Mouse (Mus musculus): ENCODE measurements around the gene Akap11. TPM values are rescaled to one million over a fixed set of nuclear protein-coding genes. Genes with fewer than 3 reads are reported as not detected.

Akap11 gene
- total and polyA plus RNA-seq, 2 experiments from 2014 or later, result 32.9 to 117 TPM

- Histone ChIP-seq H3K4me1 (ENCODE audit: insufficient read depth) (peaks cover 5% of the 10 kb centered on the region; the same call in 1 of the 2 replicates), H3K27ac (ENCODE audit: low read depth, low read length) (no peak overlapping the region), H3K9me3 (ENCODE audit: low read length) (no peaks in the 10 kb centered on the region), H3K27me3 (ENCODE audit: insufficient read depth, low read length) (no peaks in the 10 kb centered on the region), H3K36me3 (ENCODE audit: insufficient read depth) (no peaks in the 10 kb centered on the region), H3K4me2 (ENCODE audit: low read depth) (no peak overlapping the region), H3K4me3 (ENCODE audit: low read depth, low read length) (no peak overlapping the region), H3K9ac (no peak overlapping the region)
- TF ChIP-seq CTCF (IDR thresholded peaks at IDR 0.05; ENCODE audit: low read depth), result no peak
- WGBS, result 87% methylated on average over 8 of the region's 8 CpGs
- ATAC-seq (no peak), DNase-seq (no peak)
Observed at GRCm38 (mm10) chr14:78528461-78529425, 7.9 kb downstream of the Akap11 start.

GRCm38 (mm10) chr14:78526907-78527306 is 9.7 kb downstream of the Akap11 start:
- peaks cover 2% of the 10 kb centered on the region; the same call in 1 of the 2 replicates for H3K4me1 ChIP-seq (ENCODE audit: insufficient read depth)
- H3K27ac ChIP-seq (ENCODE audit: low read depth, low read length), result no peak overlapping the region
- DNase-seq, result no peak
- no peaks in the 10 kb centered on the region for H3K27me3 ChIP-seq (ENCODE audit: insufficient read depth, low read length)
- TF ChIP-seq CTCF (IDR thresholded peaks at IDR 0.05; ENCODE audit: low read depth), result no peak
- H3K4me3 ChIP-seq (ENCODE audit: low read depth, low read length), result no peak overlapping the region
- no peak overlapping the region for H3K4me2 ChIP-seq (ENCODE audit: low read depth)
- H3K9me3 ChIP-seq (ENCODE audit: low read length), result no peaks in the 10 kb centered on the region
- H3K36me3 ChIP-seq (ENCODE audit: insufficient read depth), result no peaks in the 10 kb centered on the region
- ATAC-seq, result no peak
- H3K9ac ChIP-seq, result no peak overlapping the region
- 85% methylated on average over 6 of the region's 6 CpGs for WGBS

GRCm38 (mm10) chr14:78526475-78526874 is 10.1 kb downstream of the Akap11 start:
- H3K4me3 ChIP-seq (ENCODE audit: low read depth, low read length), result no peak overlapping the region
- H3K36me3 ChIP-seq (ENCODE audit: insufficient read depth), result peaks cover 4% of the 10 kb centered on the region; the same call in 1 of the 2 replicates
- ATAC-seq, result no peak
- no peaks in the 10 kb centered on the region for H3K4me1 ChIP-seq (ENCODE audit: insufficient read depth)
- H3K27me3 ChIP-seq (ENCODE audit: insufficient read depth, low read length), result no peaks in the 10 kb centered on the region
- TF ChIP-seq CTCF (IDR thresholded peaks at IDR 0.05; ENCODE audit: low read depth), result no peak
- no peak overlapping the region for H3K4me2 ChIP-seq (ENCODE audit: low read depth)
- no peak overlapping the region for H3K27ac ChIP-seq (ENCODE audit: low read depth, low read length)
- 81% methylated on average over 3 of the region's 3 CpGs for WGBS
- no peak for DNase-seq
- H3K9ac ChIP-seq, result no peak overlapping the region
- no peaks in the 10 kb centered on the region for H3K9me3 ChIP-seq (ENCODE audit: low read length)

- H3K27ac ChIP-seq (ENCODE audit: low read depth, low read length), result no peak overlapping the region
- 99% methylated on average over 3 of the region's 3 CpGs for WGBS
- no peak overlapping the region for H3K4me3 ChIP-seq (ENCODE audit: low read depth, low read length)
- DNase-seq (no peak), ATAC-seq (peak; percentile 16; the same call in 1 of the 2 replicates)
- H3K4me2 ChIP-seq (ENCODE audit: low read depth), result no peak overlapping the region
- no peak for TF ChIP-seq CTCF (IDR thresholded peaks at IDR 0.05; ENCODE audit: low read depth)
- H3K27me3 ChIP-seq (ENCODE audit: insufficient read depth, low read length), result no peaks in the 10 kb centered on the region
- H3K9ac ChIP-seq, result no peak overlapping the region
- H3K4me1 ChIP-seq (ENCODE audit: insufficient read depth), result no peaks in the 10 kb centered on the region
- H3K9me3 ChIP-seq (ENCODE audit: low read length), result no peaks in the 10 kb centered on the region
- peaks cover 5% of the 10 kb centered on the region; the same call in 1 of the 2 replicates for H3K36me3 ChIP-seq (ENCODE audit: insufficient read depth)
Observed at GRCm38 (mm10) chr14:78525611-78526457, 10.8 kb downstream of the Akap11 start.

GRCm38 (mm10) chr14:78525059-78525458 is 11.5 kb downstream of the Akap11 start:
- H3K9me3 ChIP-seq (ENCODE audit: low read length), result no peaks in the 10 kb centered on the region
- H3K27me3 ChIP-seq (ENCODE audit: insufficient read depth, low read length), result no peaks in the 10 kb centered on the region
- H3K27ac ChIP-seq (ENCODE audit: low read depth, low read length), result no peak overlapping the region
- DNase-seq (no peak), ATAC-seq (no peak)
- H3K36me3 ChIP-seq (ENCODE audit: insufficient read depth), result peaks cover 5% of the 10 kb centered on the region; the same call in 1 of the 2 replicates
- no peak overlapping the region for H3K4me3 ChIP-seq (ENCODE audit: low read depth, low read length)
- H3K4me2 ChIP-seq (ENCODE audit: low read depth), result no peak overlapping the region
- no peak overlapping the region for H3K9ac ChIP-seq
- WGBS, result 93% methylated on average over 2 of the region's 2 CpGs
- TF ChIP-seq CTCF (IDR thresholded peaks at IDR 0.05; ENCODE audit: low read depth), result 0 out of 2 replicates have a peak, but pooled peaks have one; percentile 15
- H3K4me1 ChIP-seq (ENCODE audit: insufficient read depth), result no peaks in the 10 kb centered on the region

- ATAC-seq, result peak; percentile 77
- peak; percentile 45 for DNase-seq
- peak; percentile 61 for TF ChIP-seq CTCF (IDR thresholded peaks at IDR 0.05; ENCODE audit: low read depth)
- no peak overlapping the region for H3K9ac ChIP-seq
- peaks cover 68% of the 10 kb centered on the region for H3K36me3 ChIP-seq (ENCODE audit: insufficient read depth)
- no peaks in the 10 kb centered on the region for H3K27me3 ChIP-seq (ENCODE audit: insufficient read depth, low read length)
- WGBS, result 69% methylated on average over 9 of the region's 9 CpGs
- no peak overlapping the region for H3K27ac ChIP-seq (ENCODE audit: low read depth, low read length)
- H3K9me3 ChIP-seq (ENCODE audit: low read length), result no peaks in the 10 kb centered on the region
- no peak overlapping the region for H3K4me3 ChIP-seq (ENCODE audit: low read depth, low read length)
- H3K4me2 ChIP-seq (ENCODE audit: low read depth), result no peak overlapping the region
- H3K4me1 ChIP-seq (ENCODE audit: insufficient read depth), result no peaks in the 10 kb centered on the region
Observed at GRCm38 (mm10) chr14:78510713-78511112, 25.9 kb downstream of the Akap11 start.
